Mouse (Mus musculus) heart, adult 9 months (tissue): ENCODE measurements around the gene Stc2.
A peak's percentile ranks its signal among the peaks of the same experiment; 100 is the strongest.

ENCODE experiments used
- DNase-seq, 2 experiments: peaks; one replicate each; pipeline ENCODE4 v3.0.0; 2022; ENCODE audit warnings: low spot score in 2 of 2

Stc2 gene

GRCm38 (mm10) chr11:31366421-31366820 lies 3.5 kb downstream of the Stc2 start:
- no peak for DNase-seq

- no peak for DNase-seq
Observed at GRCm38 (mm10) chr11:31365981-31366380, 3.9 kb downstream of the Stc2 start.

- no peak for DNase-seq
Observed at GRCm38 (mm10) chr11:31365280-31365679, 4.6 kb downstream of the Stc2 start.

GRCm38 (mm10) chr11:31362856-31363255 lies 7.0 kb downstream of the Stc2 start:
- no peak for DNase-seq

- DNase-seq, result peak; percentile 65 to 67
Observed at GRCm38 (mm10) chr11:31362330-31362729, 7.5 kb downstream of the Stc2 start.

- no peak for DNase-seq
Observed at GRCm38 (mm10) chr11:31361047-31361446, 8.8 kb downstream of the Stc2 start.

GRCm38 (mm10) chr11:31359283-31359902 lies 10.5 kb downstream of the Stc2 start:
- DNase-seq, result no peak

GRCm38 (mm10) chr11:31358453-31358852 lies 11.4 kb downstream of the Stc2 start:
- no peak for DNase-seq

- no peak for DNase-seq
Observed at GRCm38 (mm10) chr11:31356866-31357265, 13.0 kb downstream of the Stc2 start.

GRCm38 (mm10) chr11:31355737-31356136 lies 14.1 kb downstream of the Stc2 start:
- DNase-seq, result no peak

- no peak for DNase-seq
Observed at GRCm38 (mm10) chr11:31354514-31354913, 15.4 kb downstream of the Stc2 start.
